Mouse (Mus musculus): Measurements from ENCODE around the gene Csrp2. TPM values are rescaled to one million over a fixed set of nuclear protein-coding genes. Genes with fewer than 3 reads are reported as not detected.

Gene Csrp2
- total and polyA plus RNA-seq, 2 experiments from 2014 or later, result 43.1 to 77.0 TPM

- Histone ChIP-seq H3K4me1 (ENCODE audit: insufficient read depth, low read length) (no peaks in the 10 kb centered on the region), H3K27ac (ENCODE audit: low read depth, low read length) (no peak overlapping the region), H3K9ac (replicated peaks; ENCODE audit: low read length, poor library complexity, severe bottlenecking) (no peak overlapping the region), H3K4me3 (ENCODE audit: low read depth, low read length) (no peak overlapping the region), H3K9me3 (ENCODE audit: low read length) (no peaks in the 10 kb centered on the region), H3K36me3 (ENCODE audit: insufficient read depth, low read length) (peaks cover 18% of the 10 kb centered on the region), H3K4me2 (ENCODE audit: low read depth, low read length, poor library complexity, severe bottlenecking) (no peak overlapping the region), H3K27me3 (ENCODE audit: insufficient read depth, low read length) (no peaks in the 10 kb centered on the region)
- ATAC-seq (ENCODE audit: low FRiP score) (no peak), DNase-seq (ENCODE audit: low spot score) (no peak)
- no peak for TF ChIP-seq CTCF (IDR thresholded peaks at IDR 0.05)
- 60% methylated on average over 2 of the region's 2 CpGs for WGBS
Measured at GRCm38 (mm10) chr10:110977379-110977778, 57.8 kb downstream of the Csrp2 start.

GRCm38 (mm10) chr10:110979431-110979830 lies 59.8 kb downstream of the Csrp2 start:
- H3K4me3 ChIP-seq (ENCODE audit: low read depth, low read length), result no peak overlapping the region
- no peak for ATAC-seq (ENCODE audit: low FRiP score)
- peaks cover 14% of the 10 kb centered on the region for H3K36me3 ChIP-seq (ENCODE audit: insufficient read depth, low read length)
- WGBS, result 94% methylated on average over 2 of the region's 2 CpGs
- H3K27me3 ChIP-seq (ENCODE audit: insufficient read depth, low read length), result no peaks in the 10 kb centered on the region
- no peak for TF ChIP-seq CTCF (IDR thresholded peaks at IDR 0.05)
- no peaks in the 10 kb centered on the region for H3K9me3 ChIP-seq (ENCODE audit: low read length)
- H3K9ac ChIP-seq (replicated peaks; ENCODE audit: low read length, poor library complexity, severe bottlenecking), result no peak overlapping the region
- no peak for DNase-seq (ENCODE audit: low spot score)
- no peak overlapping the region for H3K27ac ChIP-seq (ENCODE audit: low read depth, low read length)
- no peaks in the 10 kb centered on the region for H3K4me1 ChIP-seq (ENCODE audit: insufficient read depth, low read length)
- H3K4me2 ChIP-seq (ENCODE audit: low read depth, low read length, poor library complexity, severe bottlenecking), result no peak overlapping the region

DNA sequence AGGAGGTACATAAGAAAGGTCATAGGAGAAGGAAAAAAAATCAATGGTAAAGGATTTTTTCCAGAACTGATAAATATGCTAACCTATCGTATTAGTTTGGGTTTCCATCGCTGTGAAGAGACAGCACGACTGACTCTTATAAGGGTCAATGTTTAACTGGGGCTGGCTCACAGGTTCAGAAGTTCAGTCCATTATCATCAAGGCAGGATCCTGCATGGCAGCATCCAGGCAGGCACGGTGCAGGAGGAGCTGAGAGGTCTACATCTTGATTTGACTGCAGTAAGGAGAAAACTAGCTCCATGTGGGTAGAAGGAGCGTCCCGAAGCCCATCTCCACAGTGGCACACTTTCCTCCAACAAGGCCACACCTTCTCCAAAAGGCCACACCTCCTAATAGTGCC lies 60.9 kb downstream of the Csrp2 start:
- no peak for TF ChIP-seq CTCF (IDR thresholded peaks at IDR 0.05)
- DNase-seq (ENCODE audit: low spot score) (no peak), ATAC-seq (ENCODE audit: low FRiP score) (no peak)
- Histone ChIP-seq H3K36me3 (ENCODE audit: insufficient read depth, low read length) (peaks cover 14% of the 10 kb centered on the region), H3K9me3 (ENCODE audit: low read length) (no peaks in the 10 kb centered on the region), H3K9ac (replicated peaks; ENCODE audit: low read length, poor library complexity, severe bottlenecking) (no peak overlapping the region), H3K4me2 (ENCODE audit: low read depth, low read length, poor library complexity, severe bottlenecking) (no peak overlapping the region), H3K27me3 (ENCODE audit: insufficient read depth, low read length) (no peaks in the 10 kb centered on the region), H3K4me1 (ENCODE audit: insufficient read depth, low read length) (no peaks in the 10 kb centered on the region), H3K4me3 (ENCODE audit: low read depth, low read length) (no peak overlapping the region), H3K27ac (ENCODE audit: low read depth, low read length) (no peak overlapping the region)
- 99% methylated on average over 6 of the region's 6 CpGs for WGBS

DNA sequence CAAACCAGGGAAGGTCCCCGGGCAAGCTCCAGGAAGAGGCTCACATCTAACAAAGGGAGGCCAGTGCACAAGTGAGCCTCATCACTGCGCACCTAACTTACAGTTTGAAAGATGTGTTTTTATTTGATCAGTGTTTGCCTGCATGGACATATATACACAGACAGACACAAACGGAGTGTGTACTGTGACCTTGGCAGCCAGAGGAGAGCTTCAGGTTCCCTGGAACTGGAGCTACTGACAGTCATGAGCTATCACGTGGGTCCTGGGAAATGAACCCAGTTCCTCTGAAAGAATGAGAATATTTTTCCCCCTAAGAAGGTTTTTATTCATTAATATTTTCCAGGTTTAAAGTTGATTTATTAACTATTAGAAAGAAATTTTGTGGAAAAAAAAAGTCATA lies 63.2 kb downstream of the Csrp2 start:
- WGBS, result 94% methylated on average over 4 of the region's 4 CpGs
- no peak for DNase-seq (ENCODE audit: low spot score)
- no peaks in the 10 kb centered on the region for H3K4me1 ChIP-seq (ENCODE audit: insufficient read depth, low read length)
- no peak overlapping the region for H3K9ac ChIP-seq (replicated peaks; ENCODE audit: low read length, poor library complexity, severe bottlenecking)
- H3K4me2 ChIP-seq (ENCODE audit: low read depth, low read length, poor library complexity, severe bottlenecking), result no peak overlapping the region
- no peaks in the 10 kb centered on the region for H3K9me3 ChIP-seq (ENCODE audit: low read length)
- H3K4me3 ChIP-seq (ENCODE audit: low read depth, low read length), result no peak overlapping the region
- H3K27me3 ChIP-seq (ENCODE audit: insufficient read depth, low read length), result no peaks in the 10 kb centered on the region
- no peak overlapping the region for H3K27ac ChIP-seq (ENCODE audit: low read depth, low read length)
- peaks cover 14% of the 10 kb centered on the region for H3K36me3 ChIP-seq (ENCODE audit: insufficient read depth, low read length)
- no peak for ATAC-seq (ENCODE audit: low FRiP score)
- no peak for TF ChIP-seq CTCF (IDR thresholded peaks at IDR 0.05)

DNA sequence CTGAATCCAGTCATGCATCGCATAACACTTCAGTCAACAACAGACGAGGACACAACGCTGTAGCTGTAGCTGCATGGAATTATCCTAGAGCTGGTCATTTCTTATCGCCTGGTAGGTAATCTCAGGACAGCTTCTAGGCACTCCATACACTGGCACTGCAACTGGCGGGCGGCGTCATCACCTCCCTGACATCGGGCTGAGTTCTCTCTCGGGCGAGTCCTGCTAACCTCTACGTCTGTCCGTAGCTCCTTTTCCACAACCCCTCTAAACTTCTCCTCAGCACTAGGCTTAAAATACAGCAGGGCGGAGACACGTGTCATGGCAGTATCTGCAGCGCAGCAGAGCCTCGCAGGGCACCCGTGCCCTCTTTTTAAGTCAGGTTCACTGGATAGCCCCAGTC lies 67.1 kb downstream of the Csrp2 start:
- Histone ChIP-seq H3K36me3 (ENCODE audit: insufficient read depth, low read length) (no peaks in the 10 kb centered on the region), H3K4me3 (ENCODE audit: low read depth, low read length) (no peak overlapping the region)

More for the DNA sequence above, 67.1 kb downstream of the Csrp2 start:
- Histone ChIP-seq H3K27me3 (ENCODE audit: insufficient read depth, low read length) (no peaks in the 10 kb centered on the region), H3K27ac (ENCODE audit: low read depth, low read length) (no peak overlapping the region), H3K4me2 (ENCODE audit: low read depth, low read length, poor library complexity, severe bottlenecking) (no peak overlapping the region), H3K9ac (replicated peaks; ENCODE audit: low read length, poor library complexity, severe bottlenecking) (no peak overlapping the region), H3K4me1 (ENCODE audit: insufficient read depth, low read length) (no peaks in the 10 kb centered on the region), H3K9me3 (ENCODE audit: low read length) (no peaks in the 10 kb centered on the region)
- no peak for TF ChIP-seq CTCF (IDR thresholded peaks at IDR 0.05)
- DNase-seq (ENCODE audit: low spot score) (no peak), ATAC-seq (ENCODE audit: low FRiP score) (no peak)
- 96% methylated on average over 17 of the region's 17 CpGs for whole genome bisulfite sequencing

Other genes starting within 250 kb of the Csrp2 start
- gene E2f7, start 174.3 kb upstream of the Csrp2 start, total RNA-seq (2014; rRNA removed), result 1.4 and 4.2 TPM in 2 replicates
- gene E2f7, start 174.3 kb upstream of the Csrp2 start, polyA plus RNA-seq (2015; fragmentation: Nextera tagmentation; extraction: Ambion mirVana), result 2.0 and 2.3 TPM in 2 replicates
- 60.9 and 63.0 TPM in 2 replicates for gene Zdhhc17, start 90.4 kb downstream of the Csrp2 start, total RNA-seq (2014; rRNA removed)
- gene Zdhhc17, start 90.4 kb downstream of the Csrp2 start, polyA plus RNA-seq (2015; fragmentation: Nextera tagmentation; extraction: Ambion mirVana), result 44.4 and 44.8 TPM in 2 replicates
- gene Osbpl8, start 245.0 kb downstream of the Csrp2 start, total RNA-seq (2014; rRNA removed), result 45.6 and 52.9 TPM in 2 replicates
- 10.9 and 15.0 TPM in 2 replicates for gene Osbpl8, start 245.0 kb downstream of the Csrp2 start, polyA plus RNA-seq (2015; fragmentation: Nextera tagmentation; extraction: Ambion mirVana)

All from midbrain, postnatal 0 days (tissue).